Mouse (Mus musculus) C2C12 (cell line): ENCODE measurements around the gene Myt1l.

Experiments used
- CEBPB ChIP-seq: IDR thresholded peaks from one replicate; pipeline ENCODE4 v1.6.1; 2011; ENCODE audit warnings: low read depth, mild to moderate bottlenecking, control low read depth, moderate library complexity
- CTCF ChIP-seq: IDR thresholded peaks from one replicate; pipeline ENCODE4 v1.5.1; 2011; ENCODE audit not compliant: control insufficient read depth, insufficient read depth, insufficient read length
- FOSL1 ChIP-seq: IDR thresholded peaks from one replicate; pipeline ENCODE4 v1.8.0; 2011; ENCODE audit warnings: mild to moderate bottlenecking, low read length; ENCODE audit not compliant: poor library complexity, insufficient read depth, severe bottlenecking
- MAX ChIP-seq: IDR thresholded peaks from one replicate; pipeline ENCODE4 v1.6.1; 2011; ENCODE audit warnings: mild to moderate bottlenecking, control low read depth
- MYOD1 ChIP-seq: IDR thresholded peaks from one replicate; pipeline ENCODE4 v1.6.1; 2011; ENCODE audit warnings: low read depth; ENCODE audit not compliant: control insufficient read depth, insufficient read length
- MYOG ChIP-seq: IDR thresholded peaks from one replicate; pipeline ENCODE4 v1.6.1; 2011; ENCODE audit not compliant: control insufficient read depth, insufficient read length; ENCODE audit errors: extremely low read depth
- USF1 ChIP-seq: IDR thresholded peaks from one replicate; pipeline ENCODE4 v1.6.1; 2011; ENCODE audit warnings: low read depth, mild to moderate bottlenecking, control low read depth, moderate library complexity

GRCm38 (mm10) chr12:29649510-29650152 is 121.4 kb downstream of the Myt1l start:
- TF ChIP-seq CEBPB = no peak
- no peak for TF ChIP-seq CTCF
- no peak for TF ChIP-seq MYOD1
- TF ChIP-seq MAX = no peak
- TF ChIP-seq USF1 = no peak
- TF ChIP-seq MYOG = no peak
- TF ChIP-seq FOSL1 = no peak
